Mouse (Mus musculus): ENCODE results near the gene Grip2. TPM values are rescaled to one million over a fixed set of nuclear protein-coding genes. Genes with fewer than 3 reads are reported as not detected.

The Grip2 gene
- total and polyA plus RNA-seq, 3 experiments = 0.07 TPM; not detected in 2

GRCm38 (mm10) chr6:91750976-91751375 lies 76.1 kb downstream of the Grip2 start:
- H3K4me2 ChIP-seq (ENCODE audit: insufficient read depth, low read depth, poor library complexity, severe bottlenecking) = no peak overlapping the region
- peaks cover 6 to 26% of the 10 kb centered on the region in 2 experiments for H3K4me1 ChIP-seq (ENCODE audit: control insufficient read depth in 1 of 2, insufficient read depth in 2 of 2)
- peak; percentile 19 for DNase-seq (ENCODE audit: extremely low read depth)
- no peaks in the 10 kb centered on the region for H3K79me2 ChIP-seq (replicated peaks; ENCODE audit: control insufficient read depth, extremely low read depth, insufficient read depth, poor library complexity, severe bottlenecking)
- H3K27me3 ChIP-seq (replicated peaks) = no peaks in the 10 kb centered on the region
- H3K27ac ChIP-seq (ENCODE audit: insufficient read depth, low read depth) = no peak overlapping the region
- in situ Hi-C loops (cut with MboI; ENCODE audit: low pct_ligation_motif_present, low pct_unique_long_range_greater_than_20kb, low sequenced_read_pairs) (no loop called here), dilution Hi-C loops (cut with MboI; ENCODE audit: extremely low pct_ligation_motif_present, extremely low pct_unique_long_range_greater_than_20kb, low sequenced_read_pairs) (no loop called here)
- H3K9ac ChIP-seq (ENCODE audit: insufficient read depth, low read depth) = no peak overlapping the region
- H3K36me3 ChIP-seq (replicated peaks in 1 of 2; ENCODE audit: control insufficient read depth in 1 of 2, insufficient read depth in 1 of 2, low read length in 1 of 2) = peaks cover 28 to 84% of the 10 kb centered on the region in 2 experiments
- TF ChIP-seq MXI1 (IDR thresholded peaks at IDR 0.05; ENCODE audit: low read depth, low read length) (no peak), RAD21 (IDR thresholded peaks at IDR 0.05; ENCODE audit: low read depth, low read length) (peak; percentile 36), CTCF (conservative IDR thresholded peaks at IDR 0.05 in 1 of 2, IDR thresholded peaks at IDR 0.05 in 1 of 2; ENCODE audit: low read depth in 2 of 2, low read length in 2 of 2) (peak in 1 of 2 experiments; percentile 57; a peak in 2 of 4 replicates), ZMIZ1 (IDR thresholded peaks at IDR 0.05; ENCODE audit: low read depth, low read length) (no peak), E2F4 (IDR thresholded peaks at IDR 0.05; ENCODE audit: insufficient replicate concordance, low read depth, low read length) (no peak), SMC3 (IDR thresholded peaks at IDR 0.05; ENCODE audit: low read depth, low read length) (peak; percentile 47)
- no peak overlapping the region for H3K4me3 ChIP-seq (replicated peaks in 1 of 3; ENCODE audit: low read depth in 2 of 3, low read length in 2 of 3, poor library complexity in 1 of 3)
- no peaks in the 10 kb centered on the region for H3K9me3 ChIP-seq (replicated peaks; ENCODE audit: low read length)

GRCm38 (mm10) chr6:91746776-91747175 lies 80.3 kb downstream of the Grip2 start:
- Histone ChIP-seq H3K79me2 (replicated peaks; ENCODE audit: control insufficient read depth, extremely low read depth, insufficient read depth, poor library complexity, severe bottlenecking) (no peaks in the 10 kb centered on the region), H3K27ac (ENCODE audit: insufficient read depth, low read depth) (no peak overlapping the region), H3K4me3 (replicated peaks in 1 of 3; ENCODE audit: low read depth in 2 of 3, low read length in 2 of 3, poor library complexity in 1 of 3) (no peak overlapping the region), H3K4me2 (ENCODE audit: insufficient read depth, low read depth, poor library complexity, severe bottlenecking) (no peak overlapping the region), H3K27me3 (replicated peaks) (no peaks in the 10 kb centered on the region), H3K9ac (ENCODE audit: insufficient read depth, low read depth) (no peak overlapping the region), H3K9me3 (replicated peaks; ENCODE audit: low read length) (no peaks in the 10 kb centered on the region), H3K36me3 (replicated peaks in 1 of 2; ENCODE audit: control insufficient read depth in 1 of 2, insufficient read depth in 1 of 2, low read length in 1 of 2) (peaks cover 25 to 96% of the 10 kb centered on the region in 2 experiments), H3K4me1 (ENCODE audit: control insufficient read depth in 1 of 2, insufficient read depth in 2 of 2) (no peaks in the 10 kb centered on the region)
- dilution Hi-C loops (cut with MboI; ENCODE audit: extremely low pct_ligation_motif_present, extremely low pct_unique_long_range_greater_than_20kb, low sequenced_read_pairs) (no loop called here), in situ Hi-C loops (cut with MboI; ENCODE audit: low pct_ligation_motif_present, low pct_unique_long_range_greater_than_20kb, low sequenced_read_pairs) (loop anchor here (5.0 to 10.0 kb wide), 2 partner anchors 72 to 229 kb away; partner anchors contain the start of genes Lsm3 and Xpc)
- no peak for DNase-seq (ENCODE audit: extremely low read depth)
- TF ChIP-seq TBP (conservative IDR thresholded peaks at IDR 0.05; ENCODE audit: low read depth, low read length) (no peak), BHLHE40 (IDR thresholded peaks at IDR 0.05; ENCODE audit: low read depth, low read length) (no peak), GABPA (IDR thresholded peaks at IDR 0.05; ENCODE audit: insufficient replicate concordance, low read depth, low read length) (no peak), SMC3 (IDR thresholded peaks at IDR 0.05; ENCODE audit: low read depth, low read length) (no peak), ZNF384 (IDR thresholded peaks at IDR 0.05; ENCODE audit: low read depth, low read length) (no peak), KAT2A (IDR thresholded peaks at IDR 0.05; ENCODE audit: insufficient replicate concordance, low read length) (no peak), PAX5 (IDR thresholded peaks at IDR 0.05; ENCODE audit: low read length) (no peak), ZC3H11A (IDR thresholded peaks at IDR 0.05; ENCODE audit: low read depth, low read length) (no peak), POLR2AphosphoS2 (IDR thresholded peaks at IDR 0.05; ENCODE audit: low read depth, low read length) (no peak), ELF1 (IDR thresholded peaks at IDR 0.05; ENCODE audit: low read depth, low read length) (no peak), MYC (IDR thresholded peaks at IDR 0.05; ENCODE audit: low read depth, low read length) (no peak), IRF4 (IDR thresholded peaks at IDR 0.05; ENCODE audit: low read depth, low read length) (no peak), MXI1 (IDR thresholded peaks at IDR 0.05; ENCODE audit: low read depth, low read length) (no peak), USF1 (IDR thresholded peaks at IDR 0.05; ENCODE audit: low read depth, low read length) (no peak), ETS1 (conservative IDR thresholded peaks at IDR 0.05; ENCODE audit: low read depth, low read length) (no peak)

Measured in CH12.LX (cell line).